Mouse (Mus musculus) midbrain, postnatal 0 days (tissue): ENCODE measurements around the gene Aff3. TPM values are rescaled to one million over a fixed set of nuclear protein-coding genes. Genes with fewer than 3 reads are reported as not detected.

Experiments
- ATAC-seq: fragments of 200-750 bp; cut with Nextera tagmentation; 2 replicates; pipeline ENCODE4 v1.8.0; 2017; ENCODE audit warnings: moderate number of reproducible peaks, mild to moderate bottlenecking, moderate TSS enrichment, moderate library complexity; ENCODE audit not compliant: low FRiP score
- DNase-seq: peaks from one replicate; pipeline ENCODE4 v3.0.0-alpha.2; 2015; ENCODE audit warnings: low spot score
- H3K27ac ChIP-seq: fragments of 300-500 bp; sonication (generic); 2 replicates; pipeline ENCODE4 v1.5.1; 2014; ENCODE audit warnings: low read depth, mild to moderate bottlenecking, low read length, mixed read lengths
- H3K27me3 ChIP-seq: fragments of 300-500 bp; sonication (generic); 2 replicates; pipeline ENCODE4 v1.6.1; 2014; ENCODE audit warnings: low read length, control low read depth, mixed read lengths; ENCODE audit not compliant: insufficient read depth
- H3K36me3 ChIP-seq: fragments of 300-500 bp; sonication (generic); 2 replicates; pipeline ENCODE4 v1.6.1; 2014; ENCODE audit warnings: low read length, control low read depth, mixed read lengths; ENCODE audit not compliant: insufficient read depth
- H3K4me1 ChIP-seq: fragments of 300-500 bp; sonication (generic); 2 replicates; pipeline ENCODE4 v1.6.1; 2014; ENCODE audit warnings: mild to moderate bottlenecking, control low read depth, antibody characterized with exemption, low read length, mixed read lengths; ENCODE audit not compliant: insufficient read depth
- H3K4me2 ChIP-seq: fragments of 300-500 bp; sonication (generic); 2 replicates; pipeline ENCODE4 v1.6.1; 2014; ENCODE audit warnings: low read depth, mild to moderate bottlenecking, low read length, mixed read lengths; ENCODE audit not compliant: poor library complexity, severe bottlenecking
- H3K4me3 ChIP-seq: fragments of 300-500 bp; sonication (generic); 2 replicates; pipeline ENCODE4 v1.5.1; 2014; ENCODE audit warnings: low read depth, mild to moderate bottlenecking, low read length, moderate library complexity
- H3K9ac ChIP-seq: fragments of 300-500 bp; sonication (generic); replicated peaks from 2 replicates; pipeline ENCODE4 v1.6.1; 2014; ENCODE audit warnings: mild to moderate bottlenecking, low read length, moderate library complexity, mixed read lengths; ENCODE audit not compliant: poor library complexity, severe bottlenecking
- H3K9me3 ChIP-seq: fragments of 300-500 bp; sonication (generic); 2 replicates; pipeline ENCODE4 v1.6.1; 2016; ENCODE audit warnings: low read length, control low read depth
- CTCF ChIP-seq: IDR thresholded peaks from 2 replicates; pipeline ENCODE4 v1.5.1; 2016; ENCODE audit warnings: antibody characterized with exemption, mild to moderate bottlenecking
- WGBS: fragments of 180-500 bp; shearing (Covaris S2); extraction: QIAGEN DNeasy Blood & Tissue Kit; methylation state at CpG from one replicate; pipeline ENCODE4 v1.1.7; 2014; 5-methylcytosine and 5-hydroxymethylcytosine counted together
- polyA plus RNA-seq: library from polyadenylated mRNA; unstranded; fragments of >200 nt; fragmentation: Nextera tagmentation; extraction: Ambion mirVana; gene quantifications from 2 replicates; pipeline ENCODE4 v1.2.1, GENCODE M21; 2015
- total RNA-seq: library from RNA; depleted of rRNA; stranded (reverse); fragments of >200 nt; gene quantifications from 2 replicates; pipeline ENCODE4 v1.2.3, GENCODE M21; 2014

The Aff3 gene
- total and polyA plus RNA-seq, 2 experiments from 2014 or later: 20.6 to 61.2 TPM

DNA sequence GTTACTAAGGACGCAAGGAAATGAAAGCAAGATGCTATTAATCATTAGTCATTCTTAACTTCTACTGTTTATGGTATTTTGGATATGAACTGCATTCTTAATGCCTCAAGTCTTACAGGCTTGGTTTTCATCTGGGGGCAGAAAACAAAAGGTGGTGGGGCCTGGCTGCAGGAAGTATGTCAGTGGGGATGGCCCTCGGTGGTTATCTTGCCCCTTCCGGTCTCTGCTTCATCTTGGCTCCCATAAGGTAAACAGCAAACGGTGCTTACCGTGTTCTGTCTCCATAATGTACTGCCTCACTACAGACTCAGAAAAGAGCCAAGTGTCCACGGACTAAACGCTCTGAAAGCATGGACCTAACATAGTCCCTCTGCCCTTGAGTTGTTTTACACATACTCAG lies 60.1 kb downstream of the Aff3 start:
- ATAC-seq (no peak), DNase-seq (no peak)
- H3K4me1 ChIP-seq: no peaks in the 10 kb centered on the region; the same call in 1 of the 2 replicates
- no peak overlapping the region for H3K27ac ChIP-seq
- H3K4me2 ChIP-seq: no peak overlapping the region
- 98% methylated on average over 7 of the region's 7 CpGs for WGBS
- TF ChIP-seq CTCF: no peak
- no peak overlapping the region for H3K4me3 ChIP-seq
- no peaks in the 10 kb centered on the region for H3K9me3 ChIP-seq
- H3K9ac ChIP-seq: no peak overlapping the region
- H3K36me3 ChIP-seq: no peaks in the 10 kb centered on the region
- H3K27me3 ChIP-seq: no peaks in the 10 kb centered on the region

DNA sequence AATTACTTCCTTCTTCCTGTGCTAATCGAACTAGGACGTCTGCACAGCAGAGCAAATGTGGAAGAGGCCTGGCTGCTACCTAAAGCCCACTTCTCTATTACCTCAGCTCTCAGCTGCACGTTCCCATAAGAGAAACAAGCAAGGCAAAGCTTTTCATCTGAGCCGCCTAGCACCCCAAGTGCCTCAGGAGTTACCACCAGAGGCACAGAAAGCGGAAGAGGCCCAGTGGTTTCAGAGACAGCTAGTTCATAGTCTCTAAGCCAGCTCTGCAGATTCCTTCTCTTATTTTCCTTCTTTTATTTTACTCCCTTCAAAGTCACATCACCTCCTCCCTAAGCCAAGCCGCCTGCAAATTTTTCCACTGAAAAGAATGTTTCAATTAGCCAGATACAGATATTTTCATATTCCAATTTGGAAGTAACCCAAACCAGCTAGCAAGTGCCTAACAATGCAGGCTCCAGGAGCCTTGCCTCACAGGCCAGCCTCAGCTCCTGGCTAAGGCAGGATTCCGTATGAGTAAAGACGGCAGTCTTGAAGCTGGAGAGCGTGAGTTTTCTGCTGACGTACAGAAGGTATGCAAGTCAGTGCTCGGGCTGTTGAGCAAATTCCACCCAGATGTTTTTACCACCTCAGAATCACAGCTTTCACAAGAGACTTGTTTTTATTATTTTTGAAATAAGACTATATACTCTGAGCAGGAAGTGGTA lies 62.8 kb downstream of the Aff3 start:
- H3K9ac ChIP-seq: no peak overlapping the region
- H3K4me3 ChIP-seq: no peak overlapping the region
- DNase-seq: no peak
- H3K27ac ChIP-seq: no peak overlapping the region
- H3K36me3 ChIP-seq: no peaks in the 10 kb centered on the region
- WGBS: 64% methylated on average over 11 of the region's 11 CpGs
- no peaks in the 10 kb centered on the region for H3K27me3 ChIP-seq
- TF ChIP-seq CTCF: no peak
- H3K9me3 ChIP-seq: no peaks in the 10 kb centered on the region
- peaks cover 3% of the 10 kb centered on the region; the same call in 1 of the 2 replicates for H3K4me1 ChIP-seq
- no peak for ATAC-seq
- H3K4me2 ChIP-seq: no peak overlapping the region

DNA sequence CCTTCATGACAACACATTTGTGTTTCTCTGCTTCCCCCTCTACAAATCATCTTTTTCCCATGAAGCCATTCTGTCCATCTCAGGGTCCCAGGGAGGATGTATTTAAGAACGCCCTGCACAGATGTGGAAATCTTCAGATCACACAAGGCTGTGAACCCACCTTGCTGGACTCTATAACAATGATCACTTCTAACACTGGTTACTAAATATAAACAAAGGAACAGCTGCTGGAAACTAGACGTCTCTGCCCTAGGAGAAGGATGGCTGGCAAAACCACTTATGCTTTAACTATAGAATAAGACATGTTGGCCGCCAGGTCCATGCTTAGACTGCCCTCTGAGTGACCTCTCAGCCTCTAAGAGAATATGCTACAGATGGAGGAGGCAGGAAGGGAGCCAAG lies 69.4 kb downstream of the Aff3 start:
- H3K9ac ChIP-seq: no peak overlapping the region
- H3K4me1 ChIP-seq: peaks cover 13% of the 10 kb centered on the region; the same call in 1 of the 2 replicates
- no peaks in the 10 kb centered on the region for H3K36me3 ChIP-seq
- DNase-seq (no peak), ATAC-seq (no peak)
- H3K4me3 ChIP-seq: no peak overlapping the region
- TF ChIP-seq CTCF: no peak
- H3K4me2 ChIP-seq: no peak overlapping the region
- no peaks in the 10 kb centered on the region for H3K27me3 ChIP-seq
- no peaks in the 10 kb centered on the region for H3K9me3 ChIP-seq
- 74% methylated on average over 3 of the region's 3 CpGs for WGBS
- no peak overlapping the region for H3K27ac ChIP-seq

DNA sequence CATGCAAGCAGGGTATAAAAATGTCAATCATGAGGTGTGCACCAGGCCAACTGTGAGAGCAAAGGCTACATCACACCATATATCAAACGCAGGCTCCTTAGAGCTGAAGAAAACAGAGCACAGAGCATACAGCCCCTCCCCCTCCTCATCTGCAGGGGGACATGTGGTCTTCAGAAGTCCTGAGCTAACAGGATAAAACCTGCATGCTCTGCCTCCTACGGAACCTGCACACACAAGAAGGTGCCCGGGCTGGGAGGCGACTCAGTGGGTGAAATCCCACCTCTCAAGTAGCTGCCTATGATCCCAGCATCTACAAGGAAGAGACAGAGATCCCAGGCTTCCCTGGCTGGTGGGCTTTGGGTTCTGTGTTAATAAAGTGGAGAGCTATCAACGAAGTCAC lies 70.0 kb downstream of the Aff3 start:
- no peak for ATAC-seq

DNA sequence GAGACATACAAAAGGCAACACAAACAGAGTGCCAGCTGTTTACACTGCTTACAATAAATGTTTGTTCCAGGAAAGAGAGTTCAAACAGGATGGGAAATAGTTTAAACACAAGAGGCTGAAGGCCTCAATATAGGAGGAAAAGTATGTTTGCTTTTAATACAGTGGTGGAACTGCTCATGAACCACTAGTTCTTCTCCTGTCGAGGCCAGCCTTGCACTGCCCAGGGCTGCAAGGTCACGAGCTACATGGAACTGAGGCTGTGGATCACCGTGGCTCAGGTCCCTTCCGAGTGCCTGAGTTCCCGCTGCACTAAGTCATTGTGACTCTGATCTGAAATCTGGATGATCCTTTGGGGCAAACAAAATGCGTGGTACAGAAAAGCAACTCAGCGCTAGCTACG lies 73.6 kb downstream of the Aff3 start:
- H3K4me3 ChIP-seq: no peak overlapping the region
- no peak for DNase-seq
- ATAC-seq: no peak
- no peaks in the 10 kb centered on the region for H3K27me3 ChIP-seq
- 77% methylated on average over 8 of the region's 8 CpGs for WGBS
- H3K9ac ChIP-seq: no peak overlapping the region
- H3K9me3 ChIP-seq: no peaks in the 10 kb centered on the region
- no peak overlapping the region for H3K27ac ChIP-seq
- no peaks in the 10 kb centered on the region for H3K36me3 ChIP-seq
- TF ChIP-seq CTCF: no peak
- H3K4me2 ChIP-seq: no peak overlapping the region
- H3K4me1 ChIP-seq: peaks cover 14% of the 10 kb centered on the region

More for the DNA sequence above, 70.0 kb downstream of the Aff3 start:
- Histone ChIP-seq H3K36me3 (no peaks in the 10 kb centered on the region), H3K4me3 (no peak overlapping the region), H3K4me1 (peaks cover 13% of the 10 kb centered on the region; the same call in 1 of the 2 replicates), H3K9ac (no peak overlapping the region), H3K4me2 (no peak overlapping the region), H3K9me3 (no peaks in the 10 kb centered on the region), H3K27me3 (no peaks in the 10 kb centered on the region), H3K27ac (no peak overlapping the region)
- TF ChIP-seq CTCF: no peak
- WGBS: 44% methylated on average over 5 of the region's 5 CpGs
- no peak for DNase-seq

DNA sequence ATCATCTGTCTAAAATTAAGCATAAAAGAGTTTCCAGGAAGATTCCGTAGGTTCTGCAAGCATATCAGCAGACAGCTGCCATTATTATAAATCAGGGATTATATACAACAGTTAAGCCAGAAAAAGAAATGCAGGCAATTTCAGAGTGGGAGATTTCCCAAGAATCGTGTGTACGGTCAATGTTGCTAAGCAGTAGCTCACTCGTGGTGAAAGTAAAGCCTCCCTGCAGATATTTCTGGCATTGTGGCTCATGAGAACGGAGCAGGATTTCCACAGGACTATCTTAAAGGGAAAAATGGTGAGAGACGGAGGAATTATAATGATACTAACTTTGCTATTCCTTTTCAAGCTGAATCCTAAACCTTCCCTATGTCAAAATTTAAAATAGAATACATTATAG lies 76.0 kb downstream of the Aff3 start:
- peak; percentile 22 for DNase-seq
- H3K27me3 ChIP-seq: no peaks in the 10 kb centered on the region
- H3K4me3 ChIP-seq: no peak overlapping the region
- peaks cover 4% of the 10 kb centered on the region for H3K4me1 ChIP-seq
- no peak for ATAC-seq
- H3K4me2 ChIP-seq: no peak overlapping the region
- H3K9ac ChIP-seq: no peak overlapping the region
- 0 out of 2 replicates have a peak overlapping the region, but pooled peaks have one; percentile 27 for H3K27ac ChIP-seq
- H3K9me3 ChIP-seq: no peaks in the 10 kb centered on the region
- H3K36me3 ChIP-seq: no peaks in the 10 kb centered on the region
- no peak for TF ChIP-seq CTCF
- WGBS: 44% methylated on average over 6 of the region's 6 CpGs
